Mouse (Mus musculus): ENCODE data around the gene Uvrag. TPM values are rescaled to one million over a fixed set of nuclear protein-coding genes. Genes with fewer than 3 reads are reported as not detected.

Uvrag gene
- polyA plus RNA-seq, 1 experiment from 2014 or later, result 16.7 TPM

DNA sequence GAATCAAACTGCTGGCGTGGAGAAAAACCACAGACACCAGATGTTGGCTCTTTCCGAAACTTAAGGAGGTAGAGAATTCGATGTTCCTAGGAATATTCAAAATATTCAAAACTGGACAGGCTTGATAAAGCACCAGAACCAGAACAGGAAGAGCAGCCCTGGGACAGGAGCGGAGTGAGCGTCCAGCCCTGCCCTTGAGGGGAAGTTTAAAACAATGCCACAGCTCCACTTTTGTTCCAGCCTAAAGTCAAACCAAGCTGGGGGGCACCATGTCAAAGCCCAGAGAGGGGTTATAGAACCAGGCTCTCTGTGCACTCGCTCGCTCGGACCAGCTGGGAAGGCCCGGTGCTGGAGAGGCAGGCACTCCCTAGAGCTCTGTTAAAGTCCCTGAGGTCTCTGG lies 8.3 kb downstream of the Uvrag start:
- H3K27ac ChIP-seq, result peak overlapping the region; percentile 54; the same call in 1 of the 2 replicates
- H3K4me3 ChIP-seq, result no peak overlapping the region
- H3K9me3 ChIP-seq, result no peaks in the 10 kb centered on the region
- ATAC-seq (ENCODE audit: insufficient number of reproducible peaks, low FRiP score, low TSS enrichment, low read depth), result no peak
- H3K36me3 ChIP-seq, result 0 out of 2 replicates have a peak, but pooled peaks cover 3% of the 10 kb centered on the region
- 75% methylated on average over 9 of the region's 9 CpGs for WGBS
- H3K27me3 ChIP-seq, result no peaks in the 10 kb centered on the region
- peaks cover 20% of the 10 kb centered on the region for H3K4me1 ChIP-seq
- H3K9ac ChIP-seq, result no peak overlapping the region
- no peak overlapping the region for H3K4me2 ChIP-seq

DNA sequence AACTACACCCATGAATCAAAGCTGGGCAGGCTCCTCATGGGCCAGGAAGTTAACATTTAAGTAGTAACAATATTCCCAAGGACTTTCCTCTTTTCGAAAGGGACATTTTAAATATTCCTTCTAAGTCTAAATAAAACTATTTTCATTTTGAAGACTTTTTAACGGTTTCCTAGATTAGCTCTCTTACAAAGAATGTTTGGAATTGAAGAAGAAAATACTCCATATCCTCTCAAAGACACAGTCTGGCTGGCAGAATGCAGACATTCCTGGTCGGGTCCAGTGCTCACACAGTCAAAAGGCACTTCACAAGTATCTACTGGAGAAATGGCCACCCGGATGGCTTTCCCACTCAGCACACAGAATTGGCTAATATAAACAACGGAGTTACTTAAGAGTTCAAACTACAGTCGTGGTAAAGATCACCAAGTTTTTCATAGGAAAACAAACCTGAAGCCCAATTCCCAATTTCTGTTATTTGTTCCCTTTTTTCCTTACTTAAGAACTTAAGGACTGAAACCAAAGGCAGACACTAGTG lies 9.1 kb downstream of the Uvrag start:
- H3K4me3 ChIP-seq, result no peak overlapping the region
- peaks cover 24% of the 10 kb centered on the region for H3K4me1 ChIP-seq
- ATAC-seq (ENCODE audit: insufficient number of reproducible peaks, low FRiP score, low TSS enrichment, low read depth), result no peak
- no peak overlapping the region for H3K4me2 ChIP-seq
- no peak overlapping the region for H3K9ac ChIP-seq
- peak overlapping the region; percentile 51; the same call in 1 of the 2 replicates for H3K27ac ChIP-seq
- H3K27me3 ChIP-seq, result no peaks in the 10 kb centered on the region
- H3K9me3 ChIP-seq, result no peaks in the 10 kb centered on the region
- 0 out of 2 replicates have a peak, but pooled peaks cover 3% of the 10 kb centered on the region for H3K36me3 ChIP-seq
- WGBS, result 53% methylated on average over 6 of the region's 6 CpGs

DNA sequence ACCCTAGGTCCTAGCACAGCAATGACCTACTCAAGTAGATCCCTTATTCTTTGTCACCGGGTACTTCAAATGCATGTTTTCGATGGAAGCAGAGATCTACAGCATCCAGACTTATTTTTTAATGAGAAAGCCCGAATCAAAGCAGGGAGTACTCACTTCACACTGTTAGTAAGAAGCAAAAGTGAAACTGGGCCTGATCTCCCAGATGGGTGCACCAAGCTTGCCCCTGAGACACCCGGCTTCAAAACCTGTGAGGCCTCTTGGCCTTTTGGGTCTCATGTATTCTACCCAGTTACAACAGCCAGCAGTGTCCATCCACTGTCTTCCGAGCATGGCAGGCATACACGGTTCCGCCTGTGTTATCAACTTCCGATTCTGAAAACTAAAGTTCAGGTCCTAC lies 12.0 kb downstream of the Uvrag start:
- Histone ChIP-seq H3K4me2 (no peak overlapping the region), H3K27me3 (no peaks in the 10 kb centered on the region), H3K27ac (no peak overlapping the region), H3K36me3 (0 out of 2 replicates have a peak, but pooled peaks cover 3% of the 10 kb centered on the region), H3K4me1 (peaks cover 29% of the 10 kb centered on the region), H3K9me3 (no peaks in the 10 kb centered on the region), H3K9ac (no peak overlapping the region), H3K4me3 (no peak overlapping the region)
- 92% methylated on average over 8 of the region's 8 CpGs for WGBS
- ATAC-seq (ENCODE audit: insufficient number of reproducible peaks, low FRiP score, low TSS enrichment, low read depth), result no peak

DNA sequence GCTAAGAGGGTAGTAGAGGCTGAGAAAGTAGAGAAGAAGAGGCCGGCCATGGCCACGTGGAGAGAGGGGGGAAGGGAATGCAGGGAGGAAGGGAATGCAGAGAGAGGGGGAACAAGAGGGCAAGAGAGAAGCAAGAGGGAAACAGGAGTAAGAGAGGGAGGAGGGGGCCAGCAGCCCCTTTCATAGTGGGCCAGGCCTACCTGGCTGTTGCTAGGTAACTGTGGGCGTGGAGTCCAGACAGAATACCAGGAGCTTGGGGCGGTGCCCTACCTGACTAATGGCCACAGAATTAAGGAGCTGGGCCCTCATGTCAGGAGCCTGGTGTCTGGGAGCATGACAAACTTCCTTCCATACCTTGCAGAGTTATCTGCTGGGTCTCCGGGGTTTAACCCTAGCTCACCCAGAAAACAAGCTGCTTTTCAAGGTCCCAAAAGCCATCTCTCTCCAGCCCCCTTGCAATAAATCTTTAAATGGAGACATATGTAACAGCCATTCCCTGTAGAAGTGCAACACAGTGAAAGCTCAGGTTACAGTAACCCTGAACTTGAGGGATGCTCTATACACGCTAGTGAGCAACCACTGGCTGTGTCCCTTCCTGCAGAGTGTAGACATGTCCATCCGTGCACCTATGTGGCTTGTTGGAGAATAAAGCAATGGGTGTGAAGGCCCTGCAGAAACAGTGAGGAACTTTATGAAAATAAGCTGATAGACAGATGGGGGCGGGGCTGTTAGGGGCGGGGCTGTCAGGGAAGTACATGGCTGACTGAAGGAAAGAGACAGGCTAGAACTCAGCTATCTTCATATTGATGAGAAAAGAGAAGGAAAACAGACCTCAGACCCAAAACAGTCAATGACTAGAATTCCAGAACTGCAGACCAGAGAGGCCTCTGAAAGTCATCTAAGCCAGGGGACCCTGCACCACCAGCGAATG lies 12.7 kb downstream of the Uvrag start:
- Histone ChIP-seq H3K4me2 (no peak overlapping the region), H3K4me1 (peaks cover 29% of the 10 kb centered on the region), H3K4me3 (no peak overlapping the region), H3K27ac (peak overlapping the region; percentile 48), H3K9ac (no peak overlapping the region), H3K27me3 (no peaks in the 10 kb centered on the region), H3K36me3 (0 out of 2 replicates have a peak, but pooled peaks cover 3% of the 10 kb centered on the region), H3K9me3 (no peaks in the 10 kb centered on the region)
- ATAC-seq (ENCODE audit: insufficient number of reproducible peaks, low FRiP score, low TSS enrichment, low read depth), result no peak
- 35% methylated on average over 10 of the region's 10 CpGs for WGBS

DNA sequence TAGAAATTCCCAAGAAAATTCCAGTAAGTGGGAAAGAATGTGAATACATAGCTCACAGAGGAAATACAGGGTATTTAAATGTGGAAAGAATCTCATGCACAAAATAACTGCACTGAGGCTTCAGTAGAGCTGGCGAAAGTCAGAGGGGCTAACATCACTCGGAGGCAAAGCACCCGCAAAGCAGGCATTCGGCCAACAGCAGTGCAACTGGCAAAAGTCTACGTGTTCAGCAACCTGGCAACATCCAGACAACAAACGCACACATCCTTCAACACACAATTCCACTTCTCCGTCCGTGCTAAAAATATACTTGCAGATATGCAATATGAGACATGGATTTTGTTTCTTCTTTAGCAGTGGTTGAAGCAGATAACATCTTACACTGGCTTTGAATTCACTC lies 14.9 kb downstream of the Uvrag start:
- no peak for ATAC-seq (ENCODE audit: insufficient number of reproducible peaks, low FRiP score, low TSS enrichment, low read depth)
- Histone ChIP-seq H3K4me1 (peaks cover 23% of the 10 kb centered on the region), H3K27ac (peak overlapping the region; percentile 57; the same call in 1 of the 2 replicates), H3K9me3 (no peaks in the 10 kb centered on the region), H3K36me3 (0 out of 2 replicates have a peak, but pooled peaks cover 3% of the 10 kb centered on the region), H3K27me3 (no peaks in the 10 kb centered on the region), H3K4me3 (no peak overlapping the region), H3K9ac (no peak overlapping the region), H3K4me2 (no peak overlapping the region)
- WGBS, result 50% methylated on average over 8 of the region's 8 CpGs

DNA sequence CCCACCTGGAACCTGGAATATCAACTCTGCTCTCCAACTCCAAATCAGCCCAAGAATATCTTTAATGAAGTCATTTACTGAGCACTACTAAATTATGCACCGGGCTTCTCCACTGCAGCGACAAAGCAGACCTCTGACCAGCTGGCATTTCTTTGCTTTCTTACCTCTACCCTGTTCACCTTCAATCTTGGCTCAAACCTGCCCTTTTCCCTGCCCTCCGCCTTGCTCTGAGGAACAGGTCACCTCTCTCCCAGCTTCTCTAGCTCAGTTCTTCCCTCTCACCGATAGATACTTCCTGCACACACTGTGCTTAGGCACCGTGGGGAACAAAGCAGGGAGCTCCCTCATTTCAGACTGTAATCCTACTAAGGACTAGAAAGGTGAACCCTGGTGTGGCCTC lies 18.3 kb downstream of the Uvrag start:
- H3K36me3 ChIP-seq, result no peaks in the 10 kb centered on the region
- H3K9ac ChIP-seq, result no peak overlapping the region
- WGBS, result 68% methylated on average over 5 of the region's 5 CpGs
- no peak for ATAC-seq (ENCODE audit: insufficient number of reproducible peaks, low FRiP score, low TSS enrichment, low read depth)
- no peaks in the 10 kb centered on the region for H3K27me3 ChIP-seq
- H3K27ac ChIP-seq, result no peak overlapping the region
- peaks cover 9% of the 10 kb centered on the region for H3K4me1 ChIP-seq
- H3K4me3 ChIP-seq, result no peak overlapping the region
- H3K9me3 ChIP-seq, result no peaks in the 10 kb centered on the region
- no peak overlapping the region for H3K4me2 ChIP-seq

DNA sequence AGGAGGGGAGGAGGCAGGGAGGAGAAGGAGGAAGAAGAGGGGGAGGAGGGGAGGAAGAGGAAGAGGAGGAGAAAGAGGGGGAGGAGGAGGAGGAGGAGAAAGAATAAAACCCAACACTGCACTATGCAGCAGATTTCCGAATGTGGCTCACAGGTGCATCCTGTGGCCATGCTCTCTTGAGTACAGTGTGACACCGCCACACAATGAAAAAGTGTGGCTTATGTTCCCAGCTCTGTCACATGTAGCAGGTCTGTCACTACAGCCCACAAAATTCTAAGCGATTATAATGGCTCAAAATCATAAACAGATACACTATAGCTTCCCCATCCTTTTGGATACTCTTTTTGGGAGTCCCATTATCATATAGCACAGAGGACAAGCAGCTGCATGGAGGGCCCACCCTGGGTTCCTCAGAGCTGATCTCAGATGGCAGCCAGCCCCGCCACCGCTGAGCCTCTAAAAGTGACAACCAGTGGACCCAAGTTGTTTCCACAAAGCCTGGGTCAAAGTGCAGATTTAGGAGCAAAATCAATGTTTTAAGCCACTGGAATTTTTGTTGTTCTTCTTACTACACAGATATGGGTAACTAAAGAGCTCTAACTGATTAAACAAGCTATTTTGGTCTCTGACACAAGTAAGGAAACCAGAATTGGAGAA lies 19.9 kb downstream of the Uvrag start:
- Histone ChIP-seq H3K4me1 (0 out of 2 replicates have a peak, but pooled peaks cover under 1% of the 10 kb centered on the region), H3K27me3 (no peaks in the 10 kb centered on the region), H3K27ac (no peak overlapping the region), H3K36me3 (peaks cover 3% of the 10 kb centered on the region; the same call in 1 of the 2 replicates), H3K9me3 (no peaks in the 10 kb centered on the region), H3K9ac (no peak overlapping the region), H3K4me2 (no peak overlapping the region), H3K4me3 (no peak overlapping the region)
- no peak for ATAC-seq (ENCODE audit: insufficient number of reproducible peaks, low FRiP score, low TSS enrichment, low read depth)
- 87% methylated on average over 5 of the region's 5 CpGs for WGBS

DNA sequence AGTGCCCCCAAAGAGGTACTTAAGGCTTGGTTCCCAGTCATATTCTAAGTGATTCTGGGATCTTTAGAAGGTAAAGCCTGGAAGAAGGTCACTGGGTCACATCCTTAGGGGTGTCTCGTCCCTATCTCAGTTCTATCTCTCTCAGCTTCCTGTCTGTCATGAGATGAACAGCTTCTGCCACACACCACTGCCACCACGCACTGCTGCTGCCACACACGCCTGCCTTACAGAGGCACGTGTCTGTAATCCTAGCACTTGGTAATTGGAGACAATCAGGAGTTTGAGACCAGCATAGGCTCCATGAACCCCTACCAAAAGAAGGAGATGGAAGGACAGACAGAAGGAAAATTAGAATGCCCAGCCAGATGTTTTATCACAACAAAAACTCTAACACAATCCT lies 20.9 kb downstream of the Uvrag start:
- Histone ChIP-seq H3K9ac (no peak overlapping the region), H3K36me3 (peaks cover 3% of the 10 kb centered on the region; the same call in 1 of the 2 replicates), H3K4me3 (no peak overlapping the region), H3K4me1 (no peaks in the 10 kb centered on the region), H3K27me3 (no peaks in the 10 kb centered on the region), H3K27ac (no peak overlapping the region), H3K4me2 (no peak overlapping the region), H3K9me3 (no peaks in the 10 kb centered on the region)
- 66% methylated on average over 4 of the region's 4 CpGs for WGBS
- no peak for ATAC-seq (ENCODE audit: insufficient number of reproducible peaks, low FRiP score, low TSS enrichment, low read depth)

DNA sequence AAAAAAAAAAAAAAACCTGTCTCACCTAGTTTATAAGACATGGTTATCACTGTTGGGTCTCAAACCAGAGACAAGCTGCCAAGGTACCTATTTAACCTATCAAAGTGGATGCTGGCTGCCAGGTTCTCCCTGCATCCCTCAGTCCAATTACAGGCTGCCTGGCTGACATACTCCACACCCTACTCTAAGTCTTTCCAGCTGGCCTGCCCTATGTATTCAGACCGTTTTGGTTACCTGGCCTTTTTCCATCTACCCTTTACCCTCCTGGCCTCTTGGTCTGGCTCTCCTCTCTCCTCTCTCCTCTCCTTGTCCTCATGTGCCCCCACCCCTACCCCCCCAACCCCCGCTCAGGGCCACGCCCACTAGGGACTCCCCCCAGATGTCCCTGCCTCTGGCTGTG lies 24.2 kb downstream of the Uvrag start:
- H3K27ac ChIP-seq, result no peak overlapping the region
- H3K36me3 ChIP-seq, result peaks cover 3% of the 10 kb centered on the region; the same call in 1 of the 2 replicates
- H3K9ac ChIP-seq, result no peak overlapping the region
- no peaks in the 10 kb centered on the region for H3K9me3 ChIP-seq
- no peaks in the 10 kb centered on the region for H3K4me1 ChIP-seq
- 63% methylated on average over 3 of the region's 3 CpGs for WGBS
- no peak overlapping the region for H3K4me2 ChIP-seq
- no peak for ATAC-seq (ENCODE audit: insufficient number of reproducible peaks, low FRiP score, low TSS enrichment, low read depth)
- no peaks in the 10 kb centered on the region for H3K27me3 ChIP-seq
- no peak overlapping the region for H3K4me3 ChIP-seq

DNA sequence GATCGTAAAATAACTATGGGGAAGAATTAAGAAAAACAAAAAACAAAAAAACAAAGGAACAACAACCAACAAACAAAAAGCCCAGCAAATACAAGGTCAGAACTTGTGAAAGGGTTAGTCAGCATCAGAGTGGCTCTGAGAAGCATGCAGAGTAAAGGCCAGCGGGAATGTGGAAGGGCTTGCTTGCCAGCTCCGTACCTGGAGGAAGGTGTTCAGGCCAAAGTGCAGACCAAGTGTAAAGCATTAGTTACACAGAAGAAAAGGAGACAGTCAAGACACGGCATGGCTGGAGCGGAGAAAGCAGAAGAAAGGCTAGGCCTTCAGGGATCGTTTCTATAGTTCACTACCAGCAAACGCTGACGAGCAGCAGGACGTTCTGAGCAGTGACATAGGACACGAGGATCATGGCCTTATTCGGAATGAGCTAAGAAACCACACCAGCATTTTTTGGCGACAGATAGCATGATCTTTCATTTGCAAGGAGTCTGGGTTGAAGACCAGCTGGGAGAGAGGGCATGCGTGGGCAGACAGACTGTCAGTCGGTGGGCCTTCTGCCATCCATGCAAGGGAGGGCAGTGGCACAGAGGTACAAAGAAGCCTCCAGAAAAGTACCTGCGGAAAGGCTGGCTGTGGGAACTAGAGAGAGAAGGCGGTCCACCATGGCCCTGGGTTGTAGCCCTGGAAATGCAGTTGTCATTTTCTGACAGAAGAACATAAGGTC lies 26.8 kb downstream of the Uvrag start:
- Histone ChIP-seq H3K27ac (no peak overlapping the region), H3K4me3 (no peak overlapping the region), H3K9ac (no peak overlapping the region), H3K9me3 (no peaks in the 10 kb centered on the region), H3K36me3 (peaks cover 6% of the 10 kb centered on the region; the same call in 1 of the 2 replicates), H3K4me2 (no peak overlapping the region), H3K4me1 (no peaks in the 10 kb centered on the region; the same call in 1 of the 2 replicates), H3K27me3 (no peaks in the 10 kb centered on the region)
- ATAC-seq (ENCODE audit: insufficient number of reproducible peaks, low FRiP score, low TSS enrichment, low read depth), result no peak
- 74% methylated on average over 16 of the region's 16 CpGs for WGBS

DNA sequence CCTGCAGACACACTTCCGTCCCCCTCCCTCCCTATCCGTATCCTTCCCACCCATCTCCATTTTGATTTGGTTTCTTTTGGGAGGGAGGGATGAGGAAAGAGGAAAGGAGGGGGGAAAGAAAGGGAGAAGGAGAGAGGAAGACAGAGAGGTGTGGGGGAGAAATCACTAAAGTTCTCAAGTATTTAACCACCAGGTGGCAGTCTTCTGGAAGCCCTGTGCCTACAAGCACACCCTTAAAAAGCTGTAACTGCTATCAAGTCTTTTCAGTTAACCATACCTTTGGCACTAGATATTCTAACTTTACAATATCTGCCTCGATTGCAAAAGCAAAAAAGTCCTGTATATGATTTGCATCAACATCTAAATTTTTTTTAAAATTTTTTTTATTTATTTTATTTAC lies 33.4 kb downstream of the Uvrag start:
- H3K27me3 ChIP-seq, result no peaks in the 10 kb centered on the region
- H3K9me3 ChIP-seq, result no peaks in the 10 kb centered on the region
- H3K4me2 ChIP-seq, result no peak overlapping the region
- WGBS, result 37% methylated on average over 3 of the region's 3 CpGs
- H3K4me3 ChIP-seq, result no peak overlapping the region
- H3K36me3 ChIP-seq, result 0 out of 2 replicates have a peak, but pooled peaks cover 2% of the 10 kb centered on the region
- ATAC-seq (ENCODE audit: insufficient number of reproducible peaks, low FRiP score, low TSS enrichment, low read depth), result no peak
- H3K27ac ChIP-seq, result no peak overlapping the region
- H3K9ac ChIP-seq, result no peak overlapping the region
- peaks cover 2% of the 10 kb centered on the region; the same call in 1 of the 2 replicates for H3K4me1 ChIP-seq

All from limb, embryonic 15.5 days (tissue).